Mouse (Mus musculus) olfactory bulb, adult 2 months (tissue): Measurements from ENCODE around the gene Gm15517. TPM values are rescaled to one million over a fixed set of nuclear protein-coding genes. Genes with fewer than 3 reads are reported as not detected.
"Not testable (repeated sequence)": the region's sequence is repeated elsewhere in the genome, so short reads cannot be mapped to it uniquely, and the experiment has no call there.

Source experiments
- H3K27ac ChIP-seq: fragments of 200-500 bp; 2 replicates; pipeline ENCODE4 v1.5.1; 2012; ENCODE audit warnings: low read depth, low read length; ENCODE audit not compliant: insufficient read depth
- H3K4me1 ChIP-seq: fragments of 200-500 bp; 2 replicates; pipeline ENCODE4 v1.6.1; 2012; ENCODE audit warnings: low read length; ENCODE audit not compliant: control insufficient read depth, insufficient read depth
- H3K4me3 ChIP-seq: fragments of 200-500 bp; 2 replicates; pipeline ENCODE4 v1.5.1; 2012; ENCODE audit warnings: mild to moderate bottlenecking, low read depth, low read length, moderate library complexity; ENCODE audit not compliant: insufficient read depth
- CTCF ChIP-seq: fragments of 200-500 bp; IDR thresholded peaks from 2 replicates; pipeline ENCODE4 v1.5.1; 2012; ENCODE audit warnings: low read depth, mild to moderate bottlenecking, low read length, moderate library complexity; ENCODE audit not compliant: insufficient read depth
- POLR2A ChIP-seq: fragments of 200-500 bp; IDR thresholded peaks from 2 replicates; pipeline ENCODE4 v1.6.1; 2012; ENCODE audit warnings: mild to moderate bottlenecking, low read depth, low read length, moderate library complexity; ENCODE audit not compliant: insufficient read depth
- WGBS: fragments of 180-500 bp; shearing (Covaris S2); methylation state at CpG from one replicate; pipeline ENCODE4 v1.1.7; 2018; 5-methylcytosine and 5-hydroxymethylcytosine counted together
- polyA plus RNA-seq: library from polyadenylated mRNA; stranded (reverse); fragments of >200 nt; gene quantifications from 2 replicates; pipeline ENCODE4 v1.2.4, GENCODE M21; 2012; ENCODE audit warnings: low replicate concordance; ENCODE audit not compliant: missing spikeins, insufficient read depth, insufficient read length

Gene Gm15517
- polyA plus RNA-seq, result not detected in 2 replicates

DNA sequence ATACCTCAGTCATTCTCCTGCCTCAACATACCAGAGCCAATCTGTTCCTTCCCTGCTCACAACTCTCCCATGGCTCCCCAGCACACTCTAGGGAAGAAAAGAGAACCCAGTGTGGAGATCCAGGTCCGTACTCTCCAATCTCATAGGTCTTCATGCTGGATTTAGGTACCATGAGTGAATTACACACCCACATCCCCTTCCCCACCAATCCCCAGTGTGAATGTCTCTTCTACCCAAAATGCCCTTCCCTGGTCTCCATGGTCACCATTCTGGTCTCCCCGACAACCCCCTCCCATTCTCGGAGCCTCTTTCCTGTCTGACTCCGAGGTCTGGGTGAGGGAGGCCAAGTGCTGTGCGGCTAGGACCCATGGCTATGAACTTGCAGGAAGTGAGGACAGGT lies at the start of gene Gm15517:
Gene Gm15517, plus strand, starts transcription at position 301 of the 400 bp plus-strand sequence.
- Histone ChIP-seq H3K4me3 (no peak within 1 kb of the TSS), H3K4me1 (peaks cover 5% of the 10 kb centered on the region), H3K27ac (no peak within 1 kb of the TSS)
- 59% methylated on average over 5 of the region's 5 CpGs for WGBS
- TF ChIP-seq CTCF (no peak), POLR2A (no peak)

DNA sequence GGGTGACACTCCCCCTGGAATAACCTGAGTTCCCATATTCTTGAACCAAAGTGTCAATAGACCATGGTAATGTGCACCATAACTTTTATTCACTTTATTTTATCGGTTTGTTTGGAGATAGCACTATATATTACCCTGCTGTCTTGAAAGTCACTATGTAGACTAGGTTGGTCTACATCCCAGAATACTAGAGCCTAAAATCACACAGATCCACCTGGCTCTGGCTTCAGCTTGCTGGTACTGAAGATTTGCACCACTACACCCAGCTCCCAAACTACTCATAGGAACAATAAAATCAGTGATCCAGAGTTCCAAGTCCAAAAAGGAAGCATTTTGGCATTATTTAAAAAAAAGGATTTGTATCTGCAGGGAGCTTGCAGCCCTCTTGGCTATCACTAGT lies 45.6 kb upstream of the Gm15517 start, which contains the start of gene Klk1b5:
Gene Klk1b5, plus strand, starts transcription at position 301 of the 400 bp plus-strand sequence.
- Histone ChIP-seq H3K4me3 (no peak within 1 kb of the TSS), H3K27ac (no peak within 1 kb of the TSS), H3K4me1 (no peaks in the 10 kb centered on the region)
- WGBS, result 78% methylated on average over 1 of the region's 1 CpGs
- TF ChIP-seq POLR2A (no peak), CTCF (no peak)

DNA sequence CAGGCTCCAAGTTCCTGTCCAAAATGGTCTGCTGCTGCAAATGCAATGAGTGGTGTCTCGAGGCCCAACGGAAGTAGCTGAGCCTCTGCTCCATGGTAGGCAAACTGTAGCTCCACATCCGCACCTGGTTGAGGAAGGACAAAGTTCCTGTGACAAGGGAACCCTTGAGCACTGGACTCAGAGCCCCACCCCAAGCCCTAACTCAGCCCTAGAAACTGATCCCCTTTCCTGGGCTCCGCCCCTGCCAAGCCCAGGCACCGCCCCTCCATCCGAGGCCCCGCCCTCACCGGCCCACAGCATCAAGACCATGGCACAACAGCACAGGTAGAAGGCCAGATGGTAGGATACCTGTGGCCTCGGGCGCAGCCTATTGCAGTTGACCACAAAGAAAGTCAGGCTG lies 39.6 kb upstream of the Gm15517 start:
- H3K4me3 ChIP-seq, H3K4me1 ChIP-seq, H3K27ac ChIP-seq: not testable (repeated sequence)
- WGBS, result 75% methylated on average over 10 of the region's 10 CpGs

DNA sequence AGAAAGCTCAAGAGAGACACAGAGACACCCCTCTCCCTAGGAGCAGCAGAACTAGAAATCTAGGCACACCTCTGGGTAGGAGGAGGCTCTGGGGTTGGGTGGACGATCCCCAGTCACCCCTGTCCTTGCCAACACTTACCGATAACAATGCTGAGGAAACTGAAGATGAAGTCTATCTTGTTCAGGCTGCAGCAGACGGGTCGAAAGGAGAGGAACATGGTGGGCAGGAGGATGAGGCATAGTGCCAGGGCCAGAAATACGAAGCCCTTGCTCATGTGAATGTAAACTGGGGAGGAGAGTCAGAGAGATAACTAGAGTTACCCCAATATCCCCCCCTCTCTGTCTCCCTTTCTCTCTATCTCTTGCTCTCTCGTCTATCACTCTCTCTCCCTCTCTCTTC lies 38.9 kb upstream of the Gm15517 start:
- not testable (repeated sequence) for H3K4me1 ChIP-seq, H3K27ac ChIP-seq, H3K4me3 ChIP-seq
- 77% methylated on average over 6 of the region's 6 CpGs for WGBS

DNA sequence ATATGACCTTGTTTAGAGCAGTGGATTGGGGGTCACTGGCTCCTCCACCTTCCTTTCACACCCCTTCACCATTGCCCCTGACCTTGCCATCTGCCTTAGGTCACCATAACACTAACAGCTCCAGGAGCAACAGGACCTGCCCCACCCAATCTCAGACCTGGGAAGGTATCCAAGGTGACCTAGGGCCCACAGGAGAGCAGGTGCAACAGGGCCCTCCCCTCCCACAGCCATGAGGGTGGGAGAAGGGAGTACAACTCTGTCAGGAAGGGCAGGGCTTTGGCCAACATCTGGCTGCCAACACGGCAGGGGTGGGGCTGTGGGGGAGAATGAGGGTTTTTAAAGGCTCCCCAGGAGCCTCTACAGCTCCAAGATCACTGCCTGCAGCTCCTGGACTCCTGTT lies 36.2 kb upstream of the Gm15517 start, which contains the start of gene Klk1:
Gene Klk1, plus strand, starts transcription at position 285 of the 400 bp plus-strand sequence.
- Histone ChIP-seq H3K27ac (no peak within 1 kb of the TSS), H3K4me1 (no peaks in the 10 kb centered on the region), H3K4me3 (no peak within 1 kb of the TSS)
- 37% methylated on average over 1 of the region's 1 CpGs for WGBS
- TF ChIP-seq CTCF (no peak), POLR2A (no peak)

DNA sequence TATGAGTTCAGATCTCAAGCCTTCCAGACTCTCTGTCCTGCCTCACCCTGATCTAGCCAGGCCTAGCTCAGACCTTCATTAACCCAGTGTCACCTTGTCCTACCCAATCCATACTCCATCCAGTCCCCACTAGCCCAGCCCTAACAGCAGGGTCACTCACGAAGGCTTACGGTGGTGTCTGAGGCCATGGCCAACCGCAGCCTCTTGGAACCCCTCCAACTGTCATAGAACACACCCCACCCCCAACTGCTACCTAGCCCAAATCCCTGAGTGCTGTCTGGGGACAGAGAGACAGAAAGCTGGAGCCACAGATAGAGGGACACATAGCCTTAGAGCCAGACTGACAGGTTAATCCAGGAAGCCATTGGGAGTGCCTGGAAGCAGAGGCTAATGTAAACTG lies 25.3 kb upstream of the Gm15517 start, which contains the start of gene Gm36864:
Gene Gm36864, plus strand, starts transcription at position 269 of the 400 bp plus-strand sequence.
- TF ChIP-seq CTCF, result no peak
- TF ChIP-seq POLR2A, result no peak
- Histone ChIP-seq H3K4me3 (no peak within 1 kb of the TSS), H3K27ac (no peak within 1 kb of the TSS), H3K4me1 (no peaks in the 10 kb centered on the region)
- WGBS, result 71% methylated on average over 3 of the region's 3 CpGs

DNA sequence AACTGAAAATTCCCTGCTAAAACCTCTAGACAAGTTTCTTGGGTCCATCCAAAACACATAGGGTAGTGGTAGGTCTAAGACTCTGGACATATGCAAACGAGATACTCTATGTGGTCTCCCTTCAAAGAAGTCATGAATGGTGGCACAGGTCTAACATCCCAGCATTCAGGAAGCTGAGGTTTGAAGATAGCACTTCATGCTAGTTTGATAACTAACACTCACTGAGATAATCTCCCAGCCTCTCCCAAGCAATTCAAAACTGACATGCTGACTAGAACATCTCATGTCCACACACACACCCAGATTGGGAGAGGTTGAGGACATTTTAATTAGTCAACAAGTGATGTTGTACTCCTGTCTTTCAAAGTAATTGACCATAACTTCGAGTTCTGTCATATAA lies 21.3 kb upstream of the Gm15517 start:
- no peaks in the 10 kb centered on the region for H3K4me1 ChIP-seq
- no peak overlapping the region for H3K4me3 ChIP-seq
- WGBS, result 36% methylated on average over 2 of the region's 2 CpGs
- TF ChIP-seq POLR2A (no peak), CTCF (no peak)
- H3K27ac ChIP-seq, result no peak overlapping the region

DNA sequence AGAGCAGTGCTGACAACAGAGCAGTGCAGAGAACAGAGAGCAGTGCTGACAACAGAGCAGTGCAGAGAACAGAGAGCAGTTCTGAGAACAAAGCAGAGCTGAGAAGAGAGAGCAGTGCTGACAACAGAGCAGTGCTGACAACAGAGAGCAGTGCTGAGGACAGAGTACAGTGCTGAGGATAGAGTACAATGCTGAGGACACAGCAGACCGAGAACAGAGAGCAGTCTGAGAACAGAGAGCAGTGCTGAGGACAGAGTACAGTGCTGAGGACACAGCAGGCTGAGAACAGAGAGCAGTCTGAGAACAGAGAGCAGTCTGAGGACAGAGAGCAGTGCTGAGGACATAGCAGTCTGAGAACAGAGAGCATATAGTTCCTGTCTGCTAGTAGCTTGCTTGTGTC lies 20.5 kb upstream of the Gm15517 start:
- no peak overlapping the region for H3K27ac ChIP-seq
- TF ChIP-seq CTCF, result no peak
- no peak for TF ChIP-seq POLR2A
- no peaks in the 10 kb centered on the region for H3K4me1 ChIP-seq
- 43% methylated on average over 1 of the region's 1 CpGs for WGBS
- H3K4me3 ChIP-seq, result no peak overlapping the region

DNA sequence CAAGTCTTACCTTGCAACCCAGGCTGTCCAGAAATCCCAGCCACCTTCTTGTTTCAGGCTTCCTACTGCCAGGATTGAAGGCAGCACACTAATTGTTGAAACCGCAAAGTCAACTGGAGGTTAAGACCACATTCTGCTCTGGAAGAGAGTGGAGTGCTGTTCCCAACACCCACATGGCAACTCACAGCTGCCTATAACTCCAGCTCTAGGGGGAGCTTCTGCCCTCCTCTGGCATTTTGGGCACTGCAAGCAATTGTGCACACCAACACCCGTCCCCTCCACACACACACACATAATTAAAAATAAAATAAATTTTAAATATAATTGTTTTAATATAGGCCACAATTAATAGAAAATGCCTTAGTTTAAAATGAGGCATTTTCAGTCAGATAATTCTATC lies 20.1 kb upstream of the Gm15517 start:
- 57% methylated on average over 2 of the region's 2 CpGs for WGBS
- H3K4me3 ChIP-seq, result no peak overlapping the region
- no peaks in the 10 kb centered on the region for H3K4me1 ChIP-seq
- TF ChIP-seq CTCF, result no peak
- no peak for TF ChIP-seq POLR2A
- no peak overlapping the region for H3K27ac ChIP-seq

DNA sequence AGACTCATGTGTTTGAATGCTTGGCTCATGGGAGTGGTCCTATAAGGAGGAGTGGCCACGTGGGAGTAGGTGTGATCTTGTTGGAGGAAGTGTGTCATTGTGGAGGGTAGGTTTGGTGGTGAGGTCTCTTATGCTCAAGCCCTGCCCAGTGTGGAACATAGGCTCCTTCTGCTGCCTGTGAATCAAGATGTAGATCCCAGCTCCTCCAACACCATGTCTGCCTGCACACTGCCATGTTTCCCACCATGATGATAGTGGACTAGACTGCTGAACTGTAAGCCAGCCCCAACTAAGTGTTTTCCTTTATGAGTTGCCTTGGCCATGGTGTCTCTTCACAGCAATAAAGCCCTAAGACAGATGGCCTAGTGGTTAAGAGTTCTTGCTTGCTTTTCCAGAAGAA lies 17.2 kb upstream of the Gm15517 start:
- H3K4me1 ChIP-seq, result peaks cover 3% of the 10 kb centered on the region; the same call in 1 of the 2 replicates
- no peak for TF ChIP-seq POLR2A
- TF ChIP-seq CTCF, result no peak
- 44% methylated on average over 1 of the region's 1 CpGs for WGBS
- no peak overlapping the region for H3K4me3 ChIP-seq
- H3K27ac ChIP-seq, result no peak overlapping the region
